Mouse (Mus musculus) embryonic fibroblast, embryonic 13.5 days (primary cell): ENCODE results near the gene Prkacb.

Source experiments
- CTCF ChIP-seq: IDR thresholded peaks from 2 replicates; pipeline ENCODE4 v1.5.1; 2011; ENCODE audit warnings: mild to moderate bottlenecking, control low read depth, low read length, moderate library complexity, borderline replicate concordance; ENCODE audit not compliant: insufficient read depth
- POLR2A ChIP-seq: IDR thresholded peaks from 2 replicates; pipeline ENCODE4 v1.6.1; 2011; ENCODE audit warnings: low read depth, mild to moderate bottlenecking, control low read depth, low read length, moderate library complexity

- TF ChIP-seq POLR2A = no peak
- TF ChIP-seq CTCF = no peak
Measured at GRCm38 (mm10) chr3:146711084-146711483, 101.7 kb downstream of the Prkacb start.
